Mouse (Mus musculus): ENCODE results near the gene Clstn3.
A peak's percentile ranks its signal among the peaks of the same experiment; 100 is the strongest.
"Not testable (repeated sequence)": the region's sequence is repeated elsewhere in the genome, so short reads cannot be mapped to it uniquely, and the experiment has no call there.

Gene Clstn3

DNA sequence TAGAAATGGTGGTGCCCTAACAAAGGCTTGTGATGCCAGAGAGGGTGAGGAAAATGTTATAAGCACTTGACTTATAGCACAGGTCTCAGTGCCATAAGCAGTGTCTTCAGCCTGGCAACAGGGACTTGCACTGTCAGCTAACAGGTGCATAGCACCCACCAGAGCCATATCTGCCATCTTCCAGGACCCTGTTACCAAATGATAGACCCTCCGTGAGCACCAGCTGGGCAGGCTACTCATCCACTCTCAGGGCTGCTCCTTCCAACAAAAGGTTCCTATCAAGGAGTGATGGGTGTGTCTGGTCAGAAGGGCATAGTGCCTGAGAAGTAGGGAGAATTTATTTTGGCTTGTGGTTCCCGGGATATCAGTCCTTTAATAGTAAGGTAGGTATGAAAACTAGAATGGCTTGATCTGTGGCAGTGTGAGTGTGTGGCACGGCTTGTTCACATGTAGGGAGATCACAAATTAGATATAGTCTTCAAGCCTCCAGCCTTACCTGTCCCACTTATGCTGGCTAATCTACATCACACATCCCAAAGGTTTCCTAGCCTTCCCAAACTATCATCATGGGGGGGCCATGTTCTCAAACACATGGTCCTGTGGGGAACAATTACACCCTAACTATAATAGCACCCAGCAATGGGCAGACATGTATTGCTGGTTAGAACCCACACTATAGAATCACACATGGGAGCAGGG is 14.4 kb upstream of the Clstn3 start:
- DNase-seq: no peak

- DNase-seq: no peak
These were observed 13.5 kb upstream of the Clstn3 start for GRCm38 (mm10) chr6:124477922-124478651.

- no peak for DNase-seq
These were observed 12.6 kb upstream of the Clstn3 start for GRCm38 (mm10) chr6:124477221-124477655.

- DNase-seq: no peak
These were observed 12.2 kb upstream of the Clstn3 start for GRCm38 (mm10) chr6:124476796-124477195.

DNA sequence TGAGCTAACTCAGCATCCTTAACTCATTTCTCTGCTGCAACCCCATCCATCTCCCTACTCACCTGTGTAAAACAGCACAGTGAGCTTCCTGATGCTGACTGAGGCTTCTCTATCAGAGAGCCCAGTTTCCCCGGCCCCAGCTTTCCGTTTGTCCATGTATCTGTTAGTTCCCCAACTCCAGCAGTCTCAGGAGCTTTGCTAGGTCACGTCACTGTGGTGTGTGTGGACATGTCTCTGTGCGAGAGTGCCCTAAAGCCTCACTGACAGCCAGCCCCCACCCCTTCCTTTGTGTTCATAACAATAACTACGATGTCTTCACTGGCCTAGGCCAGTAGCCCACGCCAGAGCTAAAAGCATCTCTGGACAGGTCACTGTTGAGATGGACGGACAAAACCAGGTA is 11.6 kb upstream of the Clstn3 start:
- DNase-seq: no peak

DNA sequence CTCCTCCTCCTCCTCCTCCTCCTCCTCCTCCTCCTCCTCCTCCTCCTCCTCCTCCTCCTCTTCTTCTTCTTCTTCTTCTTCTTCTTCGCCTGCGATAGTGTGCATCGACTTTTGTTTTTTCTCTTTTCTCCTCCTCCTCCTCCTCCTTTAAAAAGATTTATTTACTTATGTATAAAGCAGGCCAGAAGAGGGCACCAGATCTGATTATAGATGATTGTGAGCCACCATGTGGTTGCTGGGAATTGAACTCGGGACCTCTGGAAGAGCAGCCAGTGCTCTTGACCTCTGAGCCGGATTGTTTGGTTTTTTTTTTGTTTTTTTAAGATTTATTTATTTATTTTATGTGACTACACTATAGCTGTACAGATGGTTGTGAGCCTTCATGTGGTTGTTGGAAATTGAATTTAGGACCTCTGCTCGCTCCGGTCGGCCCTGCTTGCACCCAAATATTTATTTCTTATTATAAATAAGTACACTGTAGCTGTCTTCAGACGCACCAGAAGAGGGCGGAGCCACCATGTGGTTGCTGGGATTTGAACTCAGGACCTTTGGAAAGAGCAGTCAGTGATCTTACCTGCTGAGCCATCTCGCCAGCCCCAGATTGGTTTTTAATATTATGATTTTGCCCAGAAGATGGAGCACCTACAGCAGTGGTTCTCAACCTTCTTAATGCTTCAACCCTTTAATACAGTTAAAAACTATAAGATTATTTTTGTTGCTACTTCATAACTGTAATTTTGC is 10.9 kb upstream of the Clstn3 start:
- not testable (repeated sequence) for DNase-seq

DNA sequence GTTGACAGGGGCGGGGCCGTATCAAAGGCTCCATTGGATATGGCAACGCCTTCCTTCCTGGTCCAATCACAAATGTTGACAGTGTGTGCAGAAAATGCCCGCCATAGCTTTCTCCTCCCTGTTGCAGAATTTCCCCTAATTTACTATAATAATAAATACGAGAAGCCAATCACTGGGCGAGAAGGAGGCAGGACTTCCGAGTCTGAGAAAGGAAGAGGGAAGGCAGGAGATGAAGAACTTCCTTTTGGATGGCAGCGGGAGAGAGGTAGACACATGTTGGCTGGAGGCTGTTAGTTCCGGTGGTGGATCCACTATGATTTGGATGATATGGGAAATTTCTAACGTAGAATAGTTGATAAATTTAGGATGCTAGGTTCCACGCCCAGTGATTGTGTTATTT is 10.0 kb upstream of the Clstn3 start:
- DNase-seq: no peak

DNA sequence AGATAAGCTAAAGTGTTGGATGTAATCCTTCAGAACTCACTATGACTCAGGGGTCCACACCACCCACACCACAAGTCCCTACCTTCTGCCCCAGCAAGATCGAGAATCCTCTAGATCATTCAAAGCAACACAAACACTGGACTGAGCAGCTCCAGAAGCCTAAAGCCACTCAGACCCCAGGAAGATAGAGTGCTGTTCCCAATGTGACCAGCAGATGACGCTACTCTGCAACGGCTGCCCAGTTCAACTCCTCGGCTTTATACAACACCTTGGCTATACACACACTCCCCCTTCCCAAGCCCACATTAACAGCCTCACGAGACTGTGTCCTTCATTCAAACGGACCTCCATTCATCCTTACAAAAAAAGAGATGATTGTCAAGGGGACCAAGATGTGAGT is 8.2 kb upstream of the Clstn3 start:
- peak; percentile 67 to 78 for DNase-seq

DNA sequence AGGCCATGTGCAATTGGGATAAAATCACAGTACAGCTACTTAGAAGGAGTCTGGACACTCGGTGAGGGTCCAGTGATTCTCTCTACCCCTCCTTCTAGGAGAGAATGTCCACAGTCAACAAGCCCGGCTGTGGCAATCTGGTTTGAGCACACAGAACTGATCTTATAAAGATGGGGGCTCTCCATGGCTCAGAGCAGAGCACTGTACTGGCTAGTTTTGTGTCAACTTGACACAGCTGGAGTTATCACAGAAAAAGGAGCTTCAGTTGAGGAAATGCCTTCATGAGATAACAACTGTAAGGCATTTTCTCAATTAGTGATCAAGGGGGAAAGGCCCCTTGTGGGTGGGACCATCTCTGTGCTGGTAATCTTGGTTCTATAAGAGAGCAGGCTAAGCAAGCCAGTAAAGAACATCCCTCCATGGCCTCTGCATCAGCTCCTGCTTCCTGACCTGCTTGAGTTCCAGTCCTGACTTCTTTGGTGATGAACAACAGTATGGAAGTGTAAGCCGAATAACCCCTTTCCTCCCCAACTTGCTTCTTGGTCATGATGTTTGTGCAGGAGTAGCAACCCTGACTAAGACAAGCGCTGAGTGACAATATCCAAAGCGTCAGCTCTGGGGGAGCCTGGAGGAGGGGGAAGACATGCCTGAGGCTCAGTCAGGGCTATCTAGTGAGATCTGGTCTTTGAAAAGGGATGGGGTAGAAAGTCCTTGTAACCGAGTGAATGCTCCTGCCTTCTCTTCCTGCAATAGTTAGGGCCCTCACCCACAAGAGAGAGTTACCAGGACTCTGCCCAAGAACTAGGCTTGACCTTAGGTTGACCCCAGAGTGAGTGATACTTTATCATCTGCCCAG is 7.4 kb upstream of the Clstn3 start:
- DNase-seq: not testable (repeated sequence)

DNA sequence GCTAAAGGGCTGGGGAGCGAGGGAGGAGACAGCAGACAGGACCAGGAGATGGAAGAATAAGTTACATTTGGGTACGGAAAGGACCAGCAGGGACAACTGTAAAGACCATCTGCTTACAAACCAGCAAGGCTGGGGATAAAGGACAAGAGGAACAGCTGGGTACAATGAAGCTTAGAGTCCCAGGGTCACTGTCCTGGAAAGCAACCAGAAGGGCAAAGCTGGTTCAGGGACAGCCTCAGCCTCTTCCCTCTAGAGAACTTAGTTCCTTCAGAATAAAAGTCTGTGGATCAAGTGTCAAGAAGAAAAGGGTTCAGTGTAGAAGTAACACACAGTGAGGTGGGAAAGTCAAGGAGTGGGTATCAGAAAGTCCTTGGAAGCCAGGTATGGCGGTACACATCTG is 6.5 kb upstream of the Clstn3 start:
- no peak for DNase-seq

- DNase-seq: no peak
These were observed 1.1 kb upstream of the Clstn3 start for GRCm38 (mm10) chr6:124465729-124466128.

DNA sequence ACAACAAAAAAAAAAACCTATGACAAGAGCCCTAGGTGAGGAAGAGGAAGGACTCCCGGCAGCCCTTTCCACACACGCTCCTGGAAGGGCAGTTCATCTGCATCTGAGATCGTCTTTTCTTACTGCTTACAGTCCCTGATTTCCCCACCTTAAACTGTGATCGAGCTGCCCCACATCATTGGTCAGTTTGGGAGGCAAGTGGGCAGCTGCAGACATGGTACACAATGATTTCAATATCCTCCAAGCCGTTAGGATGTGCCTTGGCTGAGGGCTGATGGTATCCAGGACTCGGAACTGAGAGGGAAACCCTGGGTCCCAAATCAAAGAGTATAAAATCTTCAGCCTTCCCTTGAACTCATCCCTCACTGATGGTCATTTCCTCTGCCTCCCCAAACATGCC is 705 bp upstream of the Clstn3 start:
- DNase-seq: no peak

GRCm38 (mm10) chr6:124463881-124464291 is 708 bp downstream of the Clstn3 start:
- DNase-seq: no peak

- DNase-seq: no peak
These were observed 5.2 kb downstream of the Clstn3 start for GRCm38 (mm10) chr6:124459388-124459787.

- no peak for DNase-seq
These were observed 6.1 kb downstream of the Clstn3 start for GRCm38 (mm10) chr6:124458505-124458904.

GRCm38 (mm10) chr6:124457827-124458226 is 6.8 kb downstream of the Clstn3 start:
- DNase-seq: no peak

- no peak for DNase-seq
These were observed 8.4 kb downstream of the Clstn3 start for GRCm38 (mm10) chr6:124456243-124456642.

GRCm38 (mm10) chr6:124453756-124454155 is 10.8 kb downstream of the Clstn3 start:
- peak; percentile 67 to 82 for DNase-seq

DNA sequence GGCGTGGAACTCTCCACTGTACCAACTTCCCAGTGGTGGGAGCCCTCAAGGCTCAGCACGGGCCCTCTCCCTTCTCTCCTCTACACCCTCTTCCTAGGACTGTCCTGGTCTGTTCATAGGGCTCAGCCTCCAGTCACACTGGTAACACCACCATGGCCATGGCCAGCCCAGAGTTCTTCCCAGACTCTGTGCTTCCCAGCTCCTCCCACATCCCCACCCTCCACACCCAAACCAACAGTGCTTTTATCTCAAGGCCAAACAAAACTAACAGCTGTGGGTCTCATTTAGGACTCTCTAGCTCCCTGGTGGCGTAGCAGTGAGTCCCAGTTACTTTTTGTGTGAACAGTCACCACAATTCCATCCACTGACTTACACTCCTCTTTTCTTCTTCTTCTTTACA is 12.6 kb downstream of the Clstn3 start:
- DNase-seq: no peak

DNA sequence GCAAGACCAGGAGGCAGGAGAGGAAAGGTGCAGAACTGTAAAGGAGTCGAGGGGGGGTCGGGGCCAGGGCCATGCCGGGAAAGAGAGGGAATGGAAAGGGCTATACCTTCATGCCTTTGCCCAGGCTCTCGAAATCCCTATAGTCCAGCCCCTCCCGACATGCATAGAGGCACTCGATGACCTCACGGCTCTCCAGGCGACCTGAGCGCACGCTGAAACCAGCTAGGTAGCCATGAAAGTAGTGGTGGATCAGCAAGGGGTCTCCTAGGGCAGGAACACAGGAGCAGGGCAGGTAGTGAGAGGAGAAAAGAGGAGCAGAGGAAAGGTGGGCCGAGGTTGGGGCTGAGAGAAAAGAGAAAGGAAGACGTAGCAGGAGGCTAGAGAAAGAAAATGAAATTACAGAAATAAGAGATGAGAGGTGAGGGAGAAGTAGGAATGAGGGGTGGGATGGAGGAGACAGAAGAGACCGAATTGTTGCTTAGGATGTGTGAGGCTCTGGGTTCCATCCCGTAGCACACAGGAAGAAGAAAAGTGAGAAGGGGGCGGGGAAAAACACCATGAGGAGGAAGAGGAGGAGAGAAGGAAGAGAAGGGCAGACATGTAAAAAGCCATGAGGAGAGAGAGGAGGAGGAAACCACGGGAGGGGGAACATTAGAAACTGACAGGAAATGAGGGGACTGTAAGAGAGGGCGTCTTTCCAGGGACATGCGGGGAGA is 14.8 kb downstream of the Clstn3 start:
- DNase-seq: no peak

DNA sequence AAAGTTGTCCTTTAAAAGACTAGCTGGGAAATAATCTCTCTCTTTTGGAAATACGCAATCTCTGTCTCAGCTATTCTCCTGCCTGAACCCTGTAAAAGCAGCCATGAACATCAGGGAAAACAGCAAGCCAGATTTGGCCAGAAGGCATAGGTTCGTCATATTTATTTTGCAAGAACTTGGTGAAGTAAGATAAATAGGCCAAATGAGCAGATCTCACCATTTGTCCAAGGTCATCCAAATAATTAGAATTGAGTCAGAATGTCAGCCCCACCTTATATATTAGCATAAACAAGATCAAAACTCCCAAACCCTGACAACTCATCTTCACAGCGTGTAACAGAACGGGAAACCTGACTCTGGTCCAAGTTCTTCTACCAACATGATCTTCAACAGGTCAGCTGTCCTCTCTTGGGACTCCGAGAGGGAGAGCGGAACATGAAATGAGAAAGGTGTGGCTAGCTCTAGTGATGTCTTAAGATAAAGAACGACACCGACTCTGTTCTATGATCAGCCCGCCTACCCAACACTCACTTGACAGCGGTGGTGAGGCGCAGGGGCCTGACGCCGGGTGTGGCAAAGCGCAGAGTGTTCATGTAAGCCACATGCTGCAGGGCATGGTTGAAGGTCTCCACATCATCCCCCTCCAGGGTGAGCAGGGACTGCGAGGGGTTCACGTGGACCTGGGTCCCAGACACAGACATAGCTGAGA is 15.5 kb downstream of the Clstn3 start:
- DNase-seq: no peak
